Mouse (Mus musculus): Measurements from ENCODE around the gene Tmem69. TPM values are rescaled to one million over a fixed set of nuclear protein-coding genes. Genes with fewer than 3 reads are reported as not detected.

Tmem69 gene
- total RNA-seq (2021) = 10 to 100 TPM; 19.7 to 24.9 TPM
- long read RNA-seq, experiment 1 = 0 reads
- long read RNA-seq, experiment 2 = 0 reads

DNA sequence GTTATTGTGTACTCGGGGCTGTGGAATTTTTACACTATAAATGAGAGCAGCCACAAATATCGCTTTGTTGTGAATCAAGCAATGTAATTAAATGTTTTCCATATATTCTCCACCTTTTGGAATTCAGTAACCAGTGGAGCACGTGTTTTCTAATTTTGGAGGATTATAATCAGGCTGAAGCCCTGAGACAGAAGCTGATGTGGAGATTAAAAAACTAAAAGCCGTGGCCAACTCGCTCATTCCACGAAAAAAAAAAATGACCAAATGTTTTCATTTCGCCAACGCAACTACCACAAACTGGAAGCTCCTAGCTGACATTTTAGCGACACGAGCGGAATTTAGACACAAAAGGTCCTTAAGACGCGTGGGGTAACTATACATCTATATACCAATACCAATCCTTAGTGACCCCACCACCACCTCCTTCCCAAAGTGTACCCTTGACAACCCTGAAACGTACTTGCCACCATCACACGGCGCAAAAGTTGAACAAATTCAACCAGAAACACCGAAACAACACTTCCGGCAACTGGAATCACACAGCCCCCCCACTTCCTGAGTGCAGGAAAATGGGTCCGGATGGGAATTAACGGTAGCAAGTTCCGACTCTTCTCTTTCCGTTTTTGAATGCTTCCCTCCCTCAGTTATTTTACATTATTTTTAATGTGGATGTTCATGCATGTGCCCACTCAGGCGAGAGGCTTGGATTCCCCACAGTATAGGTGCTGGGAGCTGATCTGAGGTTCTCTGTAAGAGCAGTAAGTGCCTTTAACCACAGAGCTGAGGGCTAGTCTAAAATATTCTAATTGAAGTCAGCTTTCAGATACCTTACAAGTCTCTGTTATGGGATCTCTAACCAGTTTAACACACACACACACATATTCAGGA is at the start of gene Tmem69:
TSS of gene Tmem69 (minus strand) at position 524 of the 888 bp plus-strand sequence.
- peak; percentile 71 to 77 for DNase-seq (ENCODE audit: low spot score in 2 of 2)

DNA sequence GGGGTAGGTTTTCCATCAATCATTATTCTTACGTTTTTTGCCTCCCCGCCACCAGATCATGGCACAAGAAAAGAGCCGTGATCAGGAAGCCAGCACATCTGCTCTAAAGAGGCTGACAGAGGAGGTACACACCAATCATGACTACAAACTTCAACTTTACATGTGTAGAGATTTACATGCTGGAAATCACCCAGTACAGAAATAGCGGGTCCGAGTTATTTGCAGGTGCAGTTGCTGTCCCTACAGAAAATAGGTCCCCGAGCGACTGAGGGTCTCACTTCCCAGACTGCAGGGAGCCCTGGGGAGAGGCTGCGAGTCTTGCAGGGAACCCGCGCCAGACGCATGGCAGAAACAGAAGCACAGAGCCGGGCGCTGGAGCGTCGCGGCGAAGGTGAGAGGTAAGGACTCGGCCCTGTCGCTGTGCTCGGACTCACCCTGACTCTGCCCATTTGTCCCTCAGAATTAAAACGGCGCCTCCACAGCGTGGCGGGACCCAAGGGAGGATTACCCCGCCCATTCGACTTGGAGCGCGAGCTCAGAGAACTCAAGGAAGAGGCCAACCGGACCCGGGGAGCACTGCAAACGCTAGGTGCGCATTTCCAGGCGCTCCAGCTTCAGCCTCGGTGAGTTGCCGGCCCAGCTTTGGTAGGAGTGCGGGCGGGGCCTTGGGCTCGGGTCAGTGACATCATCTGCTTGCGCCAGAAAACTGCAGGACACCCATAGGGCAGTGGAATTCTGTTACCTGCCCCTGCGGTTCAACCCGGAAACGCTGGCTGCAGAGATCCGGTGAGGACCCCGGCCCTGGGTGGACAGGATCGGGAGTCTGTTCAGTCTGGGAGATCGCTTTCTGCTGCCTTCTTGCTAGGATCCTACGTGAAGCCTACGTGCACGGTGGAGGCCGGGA is 41.5 kb upstream of the Tmem69 start:
- peak; percentile 84 to 89 for DNase-seq (ENCODE audit: low spot score in 2 of 2)

DNA sequence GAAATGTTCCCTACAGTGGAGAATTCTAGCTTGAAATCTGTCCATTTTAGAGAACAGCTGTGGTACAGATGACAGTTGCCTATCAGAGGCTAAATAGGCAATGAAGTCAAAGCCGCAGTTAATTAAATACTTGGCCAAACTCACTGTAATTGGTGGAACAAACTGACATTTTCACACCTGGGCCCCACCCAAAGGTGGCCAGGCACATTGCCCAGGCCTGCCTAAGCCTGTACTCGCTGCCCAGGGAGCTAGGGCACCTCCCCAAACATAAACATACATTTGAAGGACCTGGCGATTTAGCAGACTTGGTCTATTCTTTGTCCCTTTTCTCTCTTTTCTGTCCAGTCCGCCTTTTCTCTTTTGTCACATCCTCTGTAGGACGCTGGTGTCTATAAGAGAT is 40.6 kb upstream of the Tmem69 start, which contains the start of gene Ccdc17:
TSS of gene Ccdc17 (plus strand) at position 276 of the 400 bp plus-strand sequence.
- DNase-seq (ENCODE audit: low spot score in 2 of 2) = no peak

DNA sequence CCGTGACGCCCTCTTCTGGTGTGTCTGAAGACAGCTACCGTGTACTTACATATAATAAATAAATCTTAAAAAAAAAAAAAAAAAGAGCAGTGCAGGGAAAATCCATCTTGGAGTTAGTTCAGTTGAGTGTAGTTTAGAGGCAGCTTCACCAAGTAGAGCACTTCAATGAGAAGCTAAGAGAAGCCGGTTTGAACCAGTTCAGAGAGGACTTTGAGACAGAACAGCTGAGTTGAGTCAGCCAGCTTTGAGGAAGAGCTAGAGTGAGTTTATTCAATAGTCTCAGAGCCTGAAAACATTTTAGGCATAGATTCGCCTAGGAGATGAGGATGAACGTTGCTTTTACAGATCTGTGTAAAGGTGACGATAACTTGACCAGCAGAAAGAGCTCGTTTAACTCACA is 40.1 kb upstream of the Tmem69 start:
- no peak for DNase-seq (ENCODE audit: low spot score in 2 of 2)

DNA sequence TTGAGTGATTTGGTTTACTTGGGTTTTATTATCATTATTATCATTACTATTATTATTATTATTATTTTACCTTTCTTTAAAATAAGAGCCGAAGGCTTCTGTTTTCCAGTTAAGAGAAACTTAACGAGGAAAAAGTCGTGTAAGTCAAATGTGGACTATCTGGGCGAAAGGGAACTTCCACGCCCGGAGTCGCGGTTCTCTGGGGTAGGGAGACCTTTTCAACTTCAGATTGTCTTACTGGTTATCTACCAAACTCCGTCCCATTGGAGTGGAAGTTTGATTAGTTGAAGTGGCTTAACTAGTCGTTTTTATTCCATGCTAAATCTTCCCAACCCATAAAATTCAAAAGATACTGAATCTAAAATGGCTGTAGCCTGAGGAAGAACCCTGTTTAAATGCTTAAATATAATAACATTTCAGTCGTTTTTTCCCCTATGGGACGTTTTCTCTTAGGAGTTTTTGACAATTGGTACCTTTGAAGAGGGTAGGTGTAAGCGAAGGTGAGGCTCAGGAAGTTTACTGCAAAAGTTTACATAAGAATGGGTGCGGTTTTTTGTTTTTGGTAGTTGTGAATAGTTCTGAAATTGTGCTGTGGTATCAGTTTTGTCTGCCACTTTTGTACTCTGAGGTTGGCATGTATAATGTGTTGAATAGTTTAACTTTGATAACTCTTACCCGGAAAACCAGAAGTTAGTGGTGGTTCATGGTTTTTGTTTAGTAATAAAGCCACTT is 2.6 kb upstream of the Tmem69 start:
- DNase-seq (ENCODE audit: low spot score in 2 of 2) = no peak

DNA sequence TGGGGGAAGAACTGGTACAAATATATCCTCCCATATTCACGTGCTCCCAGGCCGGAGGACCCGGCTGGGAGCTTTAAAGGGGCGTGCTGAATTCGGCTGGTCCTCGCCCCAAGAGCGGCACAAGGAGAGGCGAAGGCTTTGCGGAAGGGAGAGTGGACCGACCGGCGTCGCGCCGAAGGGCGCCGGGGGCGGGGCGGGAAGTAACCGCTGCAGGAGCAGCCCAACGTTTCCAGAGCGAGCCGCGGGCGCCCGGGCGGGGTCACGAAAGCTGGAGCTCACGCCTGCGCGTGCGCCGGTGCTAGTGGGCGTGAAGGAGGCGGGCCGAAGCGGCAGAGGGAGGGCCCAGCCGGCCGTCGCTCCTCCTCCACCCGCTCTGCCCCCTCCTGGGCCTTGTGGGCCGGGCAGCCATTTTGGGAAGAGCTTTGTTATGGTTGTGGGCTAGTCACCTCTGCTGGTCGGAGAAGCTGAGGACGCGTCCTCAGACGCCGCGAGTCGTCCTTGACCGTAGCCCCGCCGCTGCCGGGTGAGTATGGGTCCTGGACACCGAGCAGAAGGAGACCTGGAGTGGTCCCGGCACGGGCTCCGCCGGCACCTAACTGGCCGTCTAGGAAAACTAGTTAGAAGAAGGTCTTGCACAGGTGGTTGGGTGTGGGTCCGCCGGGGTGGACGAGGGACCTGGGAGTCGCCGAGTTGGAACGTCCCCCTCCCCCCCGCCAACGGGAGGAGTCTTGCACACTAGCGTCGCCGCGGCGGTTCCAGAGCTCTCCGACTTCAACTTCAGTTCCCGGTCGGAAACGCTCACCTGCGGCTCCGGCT is 1.8 kb upstream of the Tmem69 start, which contains the start of gene Gpbp1l1:
TSS of gene Gpbp1l1 (plus strand) at position 353 of the 816 bp plus-strand sequence.
- DNase-seq (ENCODE audit: low spot score in 2 of 2) = peak; percentile 98

DNA sequence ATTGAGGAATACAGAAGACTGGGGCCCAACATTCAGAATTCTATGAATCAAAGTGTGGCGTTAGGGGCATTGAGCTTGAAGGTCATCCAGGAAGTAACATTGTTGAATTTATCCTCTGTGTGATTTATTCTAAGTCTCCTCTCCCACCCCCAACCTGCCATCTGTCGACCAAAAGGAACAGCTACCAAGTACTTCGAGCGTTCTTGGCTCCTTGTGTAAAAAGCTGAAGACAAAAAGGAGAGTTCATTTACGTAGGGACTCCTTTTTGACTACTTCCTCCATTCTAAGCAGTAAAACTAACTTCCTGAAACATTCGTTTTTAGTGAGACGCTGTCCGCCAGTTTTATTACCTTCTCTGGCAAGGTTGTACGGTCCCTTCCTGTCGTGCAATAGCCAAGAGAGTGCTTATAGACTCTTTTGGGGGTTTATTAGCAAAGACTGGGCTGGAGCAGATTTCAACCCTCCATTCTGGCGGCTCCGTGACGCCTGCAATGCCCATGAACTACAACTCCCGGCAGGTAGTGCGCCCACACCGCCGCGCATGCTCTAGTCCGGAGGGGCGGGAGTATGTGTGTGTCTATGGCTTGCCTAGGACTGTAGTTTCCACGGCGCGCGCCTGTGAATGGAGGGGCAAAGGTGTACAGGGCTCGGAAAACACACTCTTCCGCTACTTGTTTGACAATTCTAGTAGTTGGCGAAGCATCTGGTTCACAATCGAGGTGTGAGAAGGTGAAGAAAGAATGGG is 997 bp upstream of the Tmem69 start:
- DNase-seq (ENCODE audit: low spot score in 2 of 2) = peak; percentile 88 to 91

DNA sequence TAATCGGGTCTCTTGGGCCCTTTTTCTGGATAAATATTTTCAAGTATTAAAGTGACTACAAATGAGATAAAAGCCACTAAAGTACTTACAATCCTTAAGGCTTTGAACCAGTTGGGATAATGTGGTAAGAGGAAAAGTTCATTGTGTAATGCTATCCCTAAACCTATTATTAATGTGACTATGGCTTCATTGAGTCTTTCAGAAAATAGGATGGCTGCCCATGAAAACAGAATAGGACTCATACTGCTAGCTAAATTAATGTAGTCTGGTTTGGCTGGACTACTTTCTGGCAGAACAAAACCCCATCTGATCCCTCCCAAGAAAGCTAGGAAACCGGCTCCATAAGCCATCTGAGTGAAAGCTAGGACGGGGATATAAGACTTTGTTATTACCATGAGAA is 2.7 kb downstream of the Tmem69 start:
- no peak for DNase-seq (ENCODE audit: low spot score in 2 of 2)

DNA sequence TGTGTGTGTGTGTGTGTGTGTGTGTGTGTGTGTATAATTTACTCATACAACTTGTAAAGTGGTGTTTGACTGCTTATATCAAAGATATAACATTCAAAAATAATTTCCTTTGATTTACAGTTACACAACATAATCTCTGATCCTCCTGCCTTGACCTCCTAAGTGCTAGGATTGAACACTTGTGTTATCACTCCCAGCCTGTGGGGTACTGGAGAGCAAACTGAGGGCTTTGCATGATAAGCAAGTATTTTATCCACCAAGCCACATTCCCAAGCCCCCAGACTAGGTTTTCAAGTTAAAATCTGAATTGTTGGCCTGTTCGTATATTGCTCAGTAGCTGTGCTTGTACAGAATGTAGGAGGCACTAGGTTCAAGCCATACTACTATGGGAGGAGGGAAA is 5.3 kb downstream of the Tmem69 start:
- DNase-seq (ENCODE audit: low spot score in 2 of 2) = no peak

DNA sequence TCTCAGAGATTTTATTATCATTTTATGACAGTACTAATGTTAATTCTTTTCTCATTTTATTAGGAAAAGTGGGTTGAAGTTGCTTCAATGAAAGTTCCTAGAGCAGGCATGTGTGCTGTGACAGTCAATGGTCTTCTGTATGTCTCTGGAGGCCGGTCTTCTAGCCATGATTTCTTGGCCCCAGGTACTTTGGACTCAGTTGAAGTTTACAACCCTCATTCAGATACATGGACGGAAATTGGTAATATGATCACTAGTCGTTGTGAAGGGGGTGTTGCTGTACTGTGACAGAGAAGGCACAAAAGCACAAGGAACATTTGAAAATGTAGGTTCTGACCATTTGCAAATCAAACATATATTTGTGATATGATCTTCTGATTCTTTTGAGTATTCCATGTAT is 18.0 kb downstream of the Tmem69 start:
- no peak for DNase-seq (ENCODE audit: low spot score in 2 of 2)

DNA sequence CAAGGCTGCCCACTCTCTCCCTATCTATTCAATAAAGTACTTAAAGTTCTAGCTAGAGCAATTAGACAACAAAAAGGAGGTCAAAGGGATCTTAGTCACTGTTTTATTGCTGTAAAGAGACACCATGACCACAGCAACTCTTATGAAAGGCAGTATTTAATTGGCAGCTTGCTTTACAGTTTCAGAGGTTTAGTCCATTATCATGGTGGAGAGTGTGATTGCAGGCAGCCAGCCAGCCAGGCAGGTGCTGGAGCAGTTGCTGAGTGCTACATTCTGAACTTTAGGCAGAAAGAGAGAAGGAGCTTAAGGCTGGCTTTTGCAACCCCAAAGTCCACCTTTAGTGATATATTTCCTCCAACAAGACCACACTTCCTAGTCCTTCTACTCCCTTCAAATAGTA is 19.4 kb downstream of the Tmem69 start:
- DNase-seq (ENCODE audit: low spot score in 2 of 2) = no peak

DNA sequence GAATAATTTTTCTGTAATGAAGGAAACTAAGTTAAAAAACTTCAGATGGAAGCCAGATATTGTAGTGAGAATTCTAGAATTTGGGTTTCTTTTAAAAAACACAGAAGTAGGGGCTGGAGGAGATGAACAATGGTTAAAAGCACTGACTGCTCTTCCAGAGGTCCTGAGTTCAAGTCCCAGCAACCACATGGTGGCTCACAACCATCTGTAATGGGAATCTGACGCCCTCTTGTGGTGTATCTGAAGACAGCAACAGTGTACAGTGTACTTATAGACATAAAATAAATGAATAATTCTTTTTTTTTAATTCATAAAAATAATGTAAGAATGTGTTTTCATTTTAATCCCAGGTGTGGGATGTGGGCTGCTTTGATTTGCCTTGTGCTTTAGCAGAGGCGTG is 24.6 kb downstream of the Tmem69 start:
- no peak for DNase-seq (ENCODE audit: low spot score in 2 of 2)

DNA sequence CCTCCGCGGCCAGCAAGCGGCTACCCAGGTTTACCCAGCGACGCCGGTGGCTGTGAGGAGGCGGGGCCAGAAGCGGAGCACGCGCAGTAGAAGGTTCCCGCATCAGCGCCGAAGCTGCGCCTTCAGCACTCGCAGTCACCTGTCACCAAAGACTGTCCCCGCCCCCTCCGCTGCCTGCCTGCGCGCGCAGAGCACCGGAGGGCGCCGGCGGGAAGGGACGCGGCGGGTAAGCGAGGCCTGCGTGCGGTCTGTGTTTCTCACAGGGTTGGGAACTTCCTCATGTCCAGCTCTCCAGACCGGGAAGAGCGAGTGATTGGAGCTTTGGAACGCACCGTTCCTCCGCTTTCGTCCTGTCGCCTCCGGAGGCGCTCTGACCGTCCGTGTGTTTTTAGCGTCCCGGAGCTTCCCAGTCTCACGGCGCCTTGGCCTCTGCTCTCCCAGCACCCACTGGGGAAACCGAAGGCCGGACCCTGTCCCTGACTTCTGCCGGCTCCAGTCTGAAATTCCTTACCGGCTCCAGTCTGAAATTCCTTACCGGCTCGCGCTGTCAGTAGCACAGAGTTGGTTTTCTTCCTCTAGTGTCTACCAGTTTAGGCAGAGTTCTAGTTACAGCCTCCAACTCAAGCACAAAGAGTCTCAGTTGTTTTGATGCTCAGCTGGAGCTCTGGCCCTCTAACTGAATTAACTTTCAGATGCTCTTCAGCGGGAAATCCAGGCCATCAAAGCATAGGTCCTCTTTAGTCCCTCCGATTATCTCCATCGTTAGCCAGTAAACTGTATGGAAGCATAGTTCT is 48.1 kb downstream of the Tmem69 start, which contains the start of gene Ipp:
TSS of gene Ipp (plus strand) at position 125 of the 794 bp plus-strand sequence.
- DNase-seq (ENCODE audit: low spot score in 2 of 2) = peak; percentile 94 to 95

DNA sequence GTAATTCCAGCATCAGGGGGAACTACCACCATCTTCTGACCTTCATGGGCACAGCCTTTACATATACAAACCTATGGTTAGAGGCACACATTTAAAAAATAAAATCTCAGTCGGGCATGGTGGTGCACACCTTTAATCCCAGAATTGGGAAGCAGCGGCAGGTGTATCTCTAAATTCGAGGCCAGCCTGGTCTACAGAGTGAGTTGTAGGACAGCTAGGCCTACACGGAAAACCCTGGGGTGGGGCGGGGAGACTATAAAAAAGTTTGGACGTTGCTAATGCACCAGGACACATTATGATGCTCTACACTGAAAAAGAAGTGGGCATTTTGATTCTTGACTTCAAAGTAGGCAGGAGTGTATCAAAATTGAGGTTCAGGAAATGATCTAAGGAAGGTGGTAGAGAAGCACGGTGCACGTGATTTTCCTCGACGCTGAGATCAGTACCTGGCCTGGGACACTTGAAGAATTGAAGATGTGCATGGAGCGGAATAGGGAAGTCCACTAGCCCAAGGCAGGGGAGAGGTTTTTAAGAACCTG is 48.8 kb downstream of the Tmem69 start:
- no peak for DNase-seq (ENCODE audit: low spot score in 2 of 2)

All from adrenal gland, adult 18-20 months (tissue).